Mouse (Mus musculus) spleen, adult 2 months (tissue): ENCODE data around the gene Ripk1. TPM values are rescaled to one million over a fixed set of nuclear protein-coding genes. Genes with fewer than 3 reads are reported as not detected.

Experiments
- DNase-seq, 2 experiments: peaks; one replicate each; pipeline versions ENCODE4 v3.0.0 to v3.0.0-alpha.2; 2012 to 2021; ENCODE audit warnings: low spot score in 2 of 2, low read depth in 1 of 2
- H3K27ac ChIP-seq: fragments of 200-500 bp; 2 replicates; pipeline ENCODE4 v1.5.1; 2012; ENCODE audit warnings: low read length, inconsistent platforms; ENCODE audit not compliant: insufficient read depth
- H3K27me3 ChIP-seq: fragments of 200-500 bp; 2 replicates; pipeline ENCODE4 v1.6.1; 2012; ENCODE audit warnings: mild to moderate bottlenecking, moderate library complexity, low read length, inconsistent platforms; ENCODE audit not compliant: control insufficient read depth, insufficient read depth
- H3K36me3 ChIP-seq: fragments of 200-500 bp; 2 replicates; pipeline ENCODE4 v1.6.1; 2012; ENCODE audit warnings: mild to moderate bottlenecking, low read length, inconsistent platforms; ENCODE audit not compliant: control insufficient read depth, insufficient read depth
- H3K4me1 ChIP-seq: fragments of 200-500 bp; 2 replicates; pipeline ENCODE4 v1.6.1; 2011; ENCODE audit warnings: inconsistent platforms; ENCODE audit not compliant: control insufficient read depth, insufficient read depth, insufficient read length
- H3K4me3 ChIP-seq: fragments of 200-500 bp; 2 replicates; pipeline ENCODE4 v1.5.1; 2011; ENCODE audit warnings: mild to moderate bottlenecking, inconsistent platforms; ENCODE audit not compliant: insufficient read depth, insufficient read length; ENCODE audit errors: extremely low read depth
- CTCF ChIP-seq: fragments of 200-500 bp; IDR thresholded peaks from 2 replicates; pipeline ENCODE4 v1.5.1; 2011; ENCODE audit warnings: mild to moderate bottlenecking, inconsistent platforms; ENCODE audit not compliant: insufficient read depth, insufficient read length, insufficient replicate concordance; ENCODE audit errors: extremely low read depth
- POLR2A ChIP-seq: fragments of 200-500 bp; IDR thresholded peaks from 2 replicates; pipeline ENCODE4 v1.6.1; 2011; ENCODE audit warnings: low read depth, low read length, inconsistent platforms
- WGBS: fragments of 180-500 bp; shearing (Covaris S2); methylation state at CpG from one replicate; pipeline ENCODE4 v1.1.7; 2018; 5-methylcytosine and 5-hydroxymethylcytosine counted together
- polyA plus RNA-seq: library from polyadenylated mRNA; depleted of rRNA; stranded (reverse); fragments of >200 nt; gene quantifications from 2 replicates; pipeline ENCODE4 v1.2.3, GENCODE M21; 2012

Gene Ripk1
- polyA plus RNA-seq, 1 experiment: 6.5 TPM

- Histone ChIP-seq H3K36me3 (no peaks in the 10 kb centered on the region), H3K27ac (no peak overlapping the region), H3K4me1 (peaks cover 6% of the 10 kb centered on the region), H3K27me3 (no peaks in the 10 kb centered on the region), H3K4me3 (no peak overlapping the region)
- TF ChIP-seq POLR2A: no peak
- peak; percentile 91; the same call in 1 of the 2 replicates for TF ChIP-seq CTCF
- peak; percentile 56 to 65 for DNase-seq
- 42% methylated on average over 11 of the region's 11 CpGs for WGBS
Measured at GRCm38 (mm10) chr13:34046421-34047012, 44.4 kb downstream of the Ripk1 start.

GRCm38 (mm10) chr13:34047526-34047925 lies 45.4 kb downstream of the Ripk1 start:
- no peak for DNase-seq
- Histone ChIP-seq H3K27ac (no peak overlapping the region), H3K4me3 (no peak overlapping the region), H3K4me1 (peaks cover 8% of the 10 kb centered on the region), H3K27me3 (no peaks in the 10 kb centered on the region), H3K36me3 (no peaks in the 10 kb centered on the region)
- 94% methylated on average over 3 of the region's 3 CpGs for WGBS
- TF ChIP-seq CTCF: no peak

- TF ChIP-seq CTCF (no peak), POLR2A (no peak)
- no peaks in the 10 kb centered on the region for H3K36me3 ChIP-seq
- WGBS: 80% methylated on average over 8 of the region's 8 CpGs
- no peaks in the 10 kb centered on the region for H3K27me3 ChIP-seq
- no peak overlapping the region for H3K4me3 ChIP-seq
- H3K4me1 ChIP-seq: peaks cover 8% of the 10 kb centered on the region
- DNase-seq: no peak
- no peak overlapping the region for H3K27ac ChIP-seq
Measured at GRCm38 (mm10) chr13:34050479-34050878, 48.3 kb downstream of the Ripk1 start.

GRCm38 (mm10) chr13:34051692-34052091 lies 49.5 kb downstream of the Ripk1 start:
- Histone ChIP-seq H3K36me3 (no peaks in the 10 kb centered on the region), H3K4me3 (no peak overlapping the region), H3K27me3 (no peaks in the 10 kb centered on the region), H3K4me1 (peaks cover 8% of the 10 kb centered on the region), H3K27ac (no peak overlapping the region)
- no peak for TF ChIP-seq POLR2A
- no peak for TF ChIP-seq CTCF
- no peak for DNase-seq
- 43% methylated on average over 3 of the region's 3 CpGs for WGBS

- TF ChIP-seq POLR2A (no peak), CTCF (no peak)
- H3K36me3 ChIP-seq: no peaks in the 10 kb centered on the region
- H3K27ac ChIP-seq: no peak overlapping the region
- H3K4me1 ChIP-seq: peaks cover 8% of the 10 kb centered on the region
- no peak for DNase-seq
- WGBS: 82% methylated on average over 13 of the region's 13 CpGs
- no peaks in the 10 kb centered on the region for H3K27me3 ChIP-seq
- H3K4me3 ChIP-seq: no peak overlapping the region
Measured at GRCm38 (mm10) chr13:34053673-34054282, 51.6 kb downstream of the Ripk1 start.

- H3K36me3 ChIP-seq: no peaks in the 10 kb centered on the region
- TF ChIP-seq POLR2A (no peak), CTCF (no peak)
- H3K27ac ChIP-seq: no peak overlapping the region
- H3K4me3 ChIP-seq: no peak overlapping the region
- H3K27me3 ChIP-seq: no peaks in the 10 kb centered on the region
- 86% methylated on average over 4 of the region's 4 CpGs for WGBS
- no peak for DNase-seq
- peaks cover 8% of the 10 kb centered on the region for H3K4me1 ChIP-seq
Measured at GRCm38 (mm10) chr13:34054391-34054790, 52.2 kb downstream of the Ripk1 start.

- no peak overlapping the region for H3K27ac ChIP-seq
- peaks cover 8% of the 10 kb centered on the region for H3K4me1 ChIP-seq
- H3K27me3 ChIP-seq: no peaks in the 10 kb centered on the region
- no peak overlapping the region for H3K4me3 ChIP-seq
- WGBS: 85% methylated on average over 3 of the region's 3 CpGs
- no peak for DNase-seq
- H3K36me3 ChIP-seq: no peaks in the 10 kb centered on the region
- TF ChIP-seq CTCF: no peak
- no peak for TF ChIP-seq POLR2A
Measured at GRCm38 (mm10) chr13:34054983-34055382, 52.8 kb downstream of the Ripk1 start.
